Mouse (Mus musculus): ENCODE measurements around the gene Cd274. TPM values are rescaled to one million over a fixed set of nuclear protein-coding genes. Genes with fewer than 3 reads are reported as not detected.

Cd274 gene
- polyA plus RNA-seq, 2 experiments: 0.10 to 0.47 TPM

GRCm38 (mm10) chr19:29419946-29420345 lies 52.7 kb downstream of the Cd274 start:
- Histone ChIP-seq H3K9ac (ENCODE audit: low read depth, low read length, severe bottlenecking) (no peak overlapping the region), H3K4me1 (ENCODE audit: control insufficient read depth, insufficient read depth, low read length) (no peaks in the 10 kb centered on the region), H3K4me3 (replicated peaks; ENCODE audit: low read length) (no peak overlapping the region), H3K36me3 (ENCODE audit: control insufficient read depth, insufficient read depth, low read length) (no peaks in the 10 kb centered on the region), H3K9me3 (ENCODE audit: control insufficient read depth, low read length) (no peaks in the 10 kb centered on the region), H3K27ac (replicated peaks; ENCODE audit: low read depth, low read length) (no peak overlapping the region), H3K27me3 (ENCODE audit: control insufficient read depth, insufficient read depth, low read length) (no peaks in the 10 kb centered on the region), H3K4me2 (replicated peaks; ENCODE audit: low read depth, low read length, severe bottlenecking) (no peak overlapping the region)
- no peak for TF ChIP-seq POLR2A (IDR thresholded peaks at IDR 0.05; ENCODE audit: borderline replicate concordance, extremely low read depth, insufficient read depth, insufficient read length)
- ATAC-seq (ENCODE audit: low FRiP score, low read depth) (no peak), DNase-seq (ENCODE audit: low spot score) (no peak)

DNA sequence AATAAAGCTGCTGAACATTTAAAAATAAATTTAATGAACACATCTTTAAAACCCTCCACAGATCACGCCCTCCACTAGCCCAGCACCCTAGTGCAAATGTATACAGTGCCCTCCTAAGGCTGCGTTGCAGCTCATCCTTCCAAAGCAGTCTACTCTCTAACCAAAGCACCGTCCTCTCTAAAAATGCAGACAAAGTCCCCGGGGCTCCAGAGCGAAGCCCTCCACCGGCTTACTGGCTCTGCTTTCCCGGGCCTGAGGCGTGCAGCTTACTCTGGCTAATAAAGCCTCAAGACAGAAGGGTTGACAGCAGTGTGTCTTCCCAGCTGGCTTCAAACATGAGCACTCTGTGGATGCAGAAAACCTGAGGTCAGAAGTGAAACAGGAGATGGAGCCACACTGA lies 53.1 kb downstream of the Cd274 start:
- WGBS: 71% methylated on average over 8 of the region's 8 CpGs
- no peaks in the 10 kb centered on the region for H3K27me3 ChIP-seq (ENCODE audit: control insufficient read depth, insufficient read depth, low read length)
- no peak overlapping the region for H3K4me2 ChIP-seq (replicated peaks; ENCODE audit: low read depth, low read length, severe bottlenecking)
- H3K36me3 ChIP-seq (ENCODE audit: control insufficient read depth, insufficient read depth, low read length): no peaks in the 10 kb centered on the region
- no peaks in the 10 kb centered on the region for H3K4me1 ChIP-seq (ENCODE audit: control insufficient read depth, insufficient read depth, low read length)
- ATAC-seq (ENCODE audit: low FRiP score, low read depth) (no peak), DNase-seq (ENCODE audit: low spot score) (no peak)
- no peak for TF ChIP-seq POLR2A (IDR thresholded peaks at IDR 0.05; ENCODE audit: borderline replicate concordance, extremely low read depth, insufficient read depth, insufficient read length)
- no peaks in the 10 kb centered on the region for H3K9me3 ChIP-seq (ENCODE audit: control insufficient read depth, low read length)
- H3K9ac ChIP-seq (ENCODE audit: low read depth, low read length, severe bottlenecking): no peak overlapping the region
- H3K4me3 ChIP-seq (replicated peaks; ENCODE audit: low read length): no peak overlapping the region
- H3K27ac ChIP-seq (replicated peaks; ENCODE audit: low read depth, low read length): no peak overlapping the region

- no peak overlapping the region for H3K4me3 ChIP-seq (replicated peaks; ENCODE audit: low read length)
- TF ChIP-seq POLR2A (IDR thresholded peaks at IDR 0.05; ENCODE audit: borderline replicate concordance, extremely low read depth, insufficient read depth, insufficient read length): no peak
- H3K9ac ChIP-seq (ENCODE audit: low read depth, low read length, severe bottlenecking): no peak overlapping the region
- no peaks in the 10 kb centered on the region for H3K36me3 ChIP-seq (ENCODE audit: control insufficient read depth, insufficient read depth, low read length)
- H3K27ac ChIP-seq (replicated peaks; ENCODE audit: low read depth, low read length): no peak overlapping the region
- H3K27me3 ChIP-seq (ENCODE audit: control insufficient read depth, insufficient read depth, low read length): no peaks in the 10 kb centered on the region
- no peaks in the 10 kb centered on the region for H3K9me3 ChIP-seq (ENCODE audit: control insufficient read depth, low read length)
- no peak overlapping the region for H3K4me2 ChIP-seq (replicated peaks; ENCODE audit: low read depth, low read length, severe bottlenecking)
- no peak for ATAC-seq (ENCODE audit: low FRiP score, low read depth)
- no peaks in the 10 kb centered on the region for H3K4me1 ChIP-seq (ENCODE audit: control insufficient read depth, insufficient read depth, low read length)
- no peak for DNase-seq (ENCODE audit: low spot score)
- WGBS: 87% methylated on average over 16 of the region's 16 CpGs
These were observed 54.9 kb downstream of the Cd274 start for GRCm38 (mm10) chr19:29422013-29422645.

DNA sequence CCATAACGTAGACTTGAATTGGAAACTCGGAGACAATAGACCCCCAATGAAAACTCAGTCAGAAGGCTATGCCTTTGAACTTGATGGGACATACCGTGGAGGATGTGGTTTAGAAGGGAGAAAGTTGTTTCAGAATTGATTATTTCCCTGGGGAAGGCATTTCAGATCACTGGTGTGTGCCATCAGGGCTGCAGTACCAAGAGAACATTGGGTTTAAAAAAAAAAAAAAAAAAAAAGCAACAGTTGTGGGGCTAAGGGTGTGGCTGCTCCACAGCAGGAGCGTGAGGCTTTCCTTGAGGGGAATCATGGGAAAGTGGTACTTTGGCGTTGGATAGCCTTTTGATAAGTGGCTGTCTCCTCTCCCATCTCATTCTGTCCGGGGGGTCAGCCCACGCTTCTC lies 55.5 kb downstream of the Cd274 start:
- ATAC-seq (ENCODE audit: low FRiP score, low read depth): no peak
- H3K4me1 ChIP-seq (ENCODE audit: control insufficient read depth, insufficient read depth, low read length): no peaks in the 10 kb centered on the region
- H3K4me2 ChIP-seq (replicated peaks; ENCODE audit: low read depth, low read length, severe bottlenecking): no peak overlapping the region
- H3K27ac ChIP-seq (replicated peaks; ENCODE audit: low read depth, low read length): no peak overlapping the region
- no peak overlapping the region for H3K4me3 ChIP-seq (replicated peaks; ENCODE audit: low read length)
- no peak overlapping the region for H3K9ac ChIP-seq (ENCODE audit: low read depth, low read length, severe bottlenecking)
- H3K36me3 ChIP-seq (ENCODE audit: control insufficient read depth, insufficient read depth, low read length): no peaks in the 10 kb centered on the region
- H3K9me3 ChIP-seq (ENCODE audit: control insufficient read depth, low read length): no peaks in the 10 kb centered on the region
- no peaks in the 10 kb centered on the region for H3K27me3 ChIP-seq (ENCODE audit: control insufficient read depth, insufficient read depth, low read length)
- 85% methylated on average over 7 of the region's 7 CpGs for WGBS
- no peak for DNase-seq (ENCODE audit: low spot score)
- TF ChIP-seq POLR2A (IDR thresholded peaks at IDR 0.05; ENCODE audit: borderline replicate concordance, extremely low read depth, insufficient read depth, insufficient read length): no peak

DNA sequence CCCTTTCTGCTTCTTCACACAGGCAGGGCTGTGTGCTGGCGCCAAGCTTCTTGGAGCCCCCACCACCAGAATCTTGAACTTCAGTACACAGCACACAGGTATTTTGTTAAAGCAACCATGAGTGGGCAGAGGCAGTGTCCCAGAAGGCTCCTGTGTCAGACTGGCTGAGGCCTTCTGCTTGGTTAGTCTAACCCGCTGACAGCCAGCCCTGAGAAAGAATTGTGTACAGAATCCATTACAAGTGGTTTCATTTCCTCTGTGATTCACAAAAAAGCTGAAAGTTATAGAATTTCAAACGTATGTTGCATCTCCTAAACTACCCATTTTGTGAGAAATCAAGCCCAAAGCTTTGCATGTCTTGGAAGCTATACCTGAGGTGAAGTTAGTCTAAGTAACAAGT lies 63.3 kb downstream of the Cd274 start:
- no peak overlapping the region for H3K9ac ChIP-seq (ENCODE audit: low read depth, low read length, severe bottlenecking)
- TF ChIP-seq POLR2A (IDR thresholded peaks at IDR 0.05; ENCODE audit: borderline replicate concordance, extremely low read depth, insufficient read depth, insufficient read length): no peak
- no peaks in the 10 kb centered on the region for H3K27me3 ChIP-seq (ENCODE audit: control insufficient read depth, insufficient read depth, low read length)
- no peaks in the 10 kb centered on the region for H3K4me1 ChIP-seq (ENCODE audit: control insufficient read depth, insufficient read depth, low read length)
- DNase-seq (ENCODE audit: low spot score) (no peak), ATAC-seq (ENCODE audit: low FRiP score, low read depth) (no peak)
- H3K36me3 ChIP-seq (ENCODE audit: control insufficient read depth, insufficient read depth, low read length): no peaks in the 10 kb centered on the region
- H3K9me3 ChIP-seq (ENCODE audit: control insufficient read depth, low read length): no peaks in the 10 kb centered on the region
- no peak overlapping the region for H3K4me2 ChIP-seq (replicated peaks; ENCODE audit: low read depth, low read length, severe bottlenecking)
- no peak overlapping the region for H3K4me3 ChIP-seq (replicated peaks; ENCODE audit: low read length)
- no peak overlapping the region for H3K27ac ChIP-seq (replicated peaks; ENCODE audit: low read depth, low read length)
- 83% methylated on average over 3 of the region's 3 CpGs for WGBS

- Histone ChIP-seq H3K9ac (ENCODE audit: low read depth, low read length, severe bottlenecking) (no peak overlapping the region), H3K36me3 (ENCODE audit: control insufficient read depth, insufficient read depth, low read length) (no peaks in the 10 kb centered on the region), H3K4me2 (replicated peaks; ENCODE audit: low read depth, low read length, severe bottlenecking) (no peak overlapping the region), H3K4me1 (ENCODE audit: control insufficient read depth, insufficient read depth, low read length) (no peaks in the 10 kb centered on the region), H3K27ac (replicated peaks; ENCODE audit: low read depth, low read length) (no peak overlapping the region), H3K27me3 (ENCODE audit: control insufficient read depth, insufficient read depth, low read length) (no peaks in the 10 kb centered on the region), H3K9me3 (ENCODE audit: control insufficient read depth, low read length) (no peaks in the 10 kb centered on the region), H3K4me3 (replicated peaks; ENCODE audit: low read length) (no peak overlapping the region)
- 71% methylated on average over 3 of the region's 3 CpGs for WGBS
- ATAC-seq (ENCODE audit: low FRiP score, low read depth) (no peak), DNase-seq (ENCODE audit: low spot score) (no peak)
- no peak for TF ChIP-seq POLR2A (IDR thresholded peaks at IDR 0.05; ENCODE audit: borderline replicate concordance, extremely low read depth, insufficient read depth, insufficient read length)
These were observed 63.7 kb downstream of the Cd274 start for GRCm38 (mm10) chr19:29430953-29431352.

Measured in limb, embryonic 14.5 days (tissue).